Mouse (Mus musculus): ENCODE data around the gene Habp2. TPM values are rescaled to one million over a fixed set of nuclear protein-coding genes. Genes with fewer than 3 reads are reported as not detected.

The Habp2 gene
- polyA plus RNA-seq, 1 experiment from 2014 or later, result not detected

GRCm38 (mm10) chr19:56300835-56301234 lies 13.9 kb downstream of the Habp2 start:
- no peak overlapping the region for H3K27ac ChIP-seq (replicated peaks)
- WGBS, result 76% methylated on average over 11 of the region's 11 CpGs

GRCm38 (mm10) chr19:56316531-56316930 lies 29.6 kb downstream of the Habp2 start:
- Histone ChIP-seq H3K4me3 (no peak overlapping the region), H3K4me2 (replicated peaks) (no peak overlapping the region), H3K27me3 (no peaks in the 10 kb centered on the region), H3K9me3 (no peaks in the 10 kb centered on the region), H3K27ac (replicated peaks) (no peak overlapping the region), H3K9ac (replicated peaks) (no peak overlapping the region), H3K36me3 (no peaks in the 10 kb centered on the region), H3K4me1 (peaks cover 10% of the 10 kb centered on the region; the same call in 1 of the 2 replicates)
- no peak for ATAC-seq (replicated peaks)
- WGBS, result 83% methylated on average over 3 of the region's 3 CpGs

More at GRCm38 (mm10) chr19:56300835-56301234, 13.9 kb downstream of the Habp2 start:
- Histone ChIP-seq H3K4me2 (replicated peaks) (no peak overlapping the region), H3K36me3 (no peaks in the 10 kb centered on the region), H3K4me1 (no peaks in the 10 kb centered on the region), H3K27me3 (no peaks in the 10 kb centered on the region), H3K4me3 (no peak overlapping the region), H3K9ac (replicated peaks) (no peak overlapping the region), H3K9me3 (no peaks in the 10 kb centered on the region)
- no peak for ATAC-seq (replicated peaks)

GRCm38 (mm10) chr19:56319219-56319618 lies 32.3 kb downstream of the Habp2 start:
- H3K36me3 ChIP-seq, result no peaks in the 10 kb centered on the region
- 91% methylated on average over 7 of the region's 7 CpGs for WGBS
- ATAC-seq (replicated peaks), result no peak
- no peaks in the 10 kb centered on the region for H3K27me3 ChIP-seq
- H3K9me3 ChIP-seq, result no peaks in the 10 kb centered on the region
- no peak overlapping the region for H3K4me3 ChIP-seq
- H3K4me2 ChIP-seq (replicated peaks), result no peak overlapping the region
- H3K9ac ChIP-seq (replicated peaks), result no peak overlapping the region
- peaks cover 10% of the 10 kb centered on the region; the same call in 1 of the 2 replicates for H3K4me1 ChIP-seq
- H3K27ac ChIP-seq (replicated peaks), result no peak overlapping the region

GRCm38 (mm10) chr19:56319629-56320028 lies 32.7 kb downstream of the Habp2 start:
- Histone ChIP-seq H3K4me2 (replicated peaks) (no peak overlapping the region), H3K4me1 (peaks cover 10% of the 10 kb centered on the region; the same call in 1 of the 2 replicates), H3K36me3 (no peaks in the 10 kb centered on the region), H3K9me3 (no peaks in the 10 kb centered on the region), H3K9ac (replicated peaks) (no peak overlapping the region), H3K27me3 (no peaks in the 10 kb centered on the region), H3K27ac (replicated peaks) (no peak overlapping the region), H3K4me3 (no peak overlapping the region)
- no peak for ATAC-seq (replicated peaks)
- WGBS, result 94% methylated on average over 6 of the region's 6 CpGs

GRCm38 (mm10) chr19:56320186-56320860 lies 33.4 kb downstream of the Habp2 start:
- Histone ChIP-seq H3K4me3 (no peak overlapping the region), H3K4me2 (replicated peaks) (peak overlapping the region; percentile 10; the same call in 1 of the 2 replicates), H3K4me1 (peaks cover 10% of the 10 kb centered on the region; the same call in 1 of the 2 replicates), H3K9me3 (no peaks in the 10 kb centered on the region), H3K27ac (replicated peaks) (no peak overlapping the region), H3K9ac (replicated peaks) (no peak overlapping the region), H3K36me3 (no peaks in the 10 kb centered on the region), H3K27me3 (no peaks in the 10 kb centered on the region)
- 34% methylated on average over 26 of the region's 26 CpGs for WGBS
- no peak for ATAC-seq (replicated peaks)

- no peak for ATAC-seq (replicated peaks)
- no peak overlapping the region for H3K9ac ChIP-seq (replicated peaks)
- WGBS, result 63% methylated on average over 12 of the region's 12 CpGs
- no peak overlapping the region for H3K4me2 ChIP-seq (replicated peaks)
- no peak overlapping the region for H3K4me3 ChIP-seq
- no peak overlapping the region for H3K27ac ChIP-seq (replicated peaks)
- H3K36me3 ChIP-seq, result no peaks in the 10 kb centered on the region
- no peaks in the 10 kb centered on the region for H3K27me3 ChIP-seq
- peaks cover 18% of the 10 kb centered on the region for H3K4me1 ChIP-seq
- no peaks in the 10 kb centered on the region for H3K9me3 ChIP-seq
Observed at GRCm38 (mm10) chr19:56321303-56321920, 34.5 kb downstream of the Habp2 start.

- Histone ChIP-seq H3K4me3 (no peak overlapping the region), H3K27me3 (no peaks in the 10 kb centered on the region), H3K9ac (replicated peaks) (no peak overlapping the region), H3K27ac (replicated peaks) (no peak overlapping the region), H3K36me3 (no peaks in the 10 kb centered on the region), H3K9me3 (no peaks in the 10 kb centered on the region), H3K4me1 (peaks cover 13% of the 10 kb centered on the region), H3K4me2 (replicated peaks) (no peak overlapping the region)
- WGBS, result 47% methylated on average over 10 of the region's 10 CpGs
- ATAC-seq (replicated peaks), result no peak
Observed at GRCm38 (mm10) chr19:56325676-56326075, 38.7 kb downstream of the Habp2 start.

GRCm38 (mm10) chr19:56326243-56326855 lies 39.4 kb downstream of the Habp2 start:
- Histone ChIP-seq H3K9ac (replicated peaks) (no peak overlapping the region), H3K27me3 (no peaks in the 10 kb centered on the region), H3K4me1 (peaks cover 12% of the 10 kb centered on the region), H3K4me3 (no peak overlapping the region), H3K36me3 (no peaks in the 10 kb centered on the region), H3K27ac (replicated peaks) (0 out of 2 replicates have a peak overlapping the region, but pooled peaks have one; percentile 7), H3K9me3 (no peaks in the 10 kb centered on the region), H3K4me2 (replicated peaks) (peak overlapping the region; percentile 13; the same call in 1 of the 2 replicates)
- WGBS, result 21% methylated on average over 21 of the region's 21 CpGs
- ATAC-seq (replicated peaks), result peak; percentile 61

- no peak for ATAC-seq (replicated peaks)
Observed at GRCm38 (mm10) chr19:56336321-56336720, 49.4 kb downstream of the Habp2 start.

GRCm38 (mm10) chr19:56336826-56337225 lies 49.9 kb downstream of the Habp2 start:
- Histone ChIP-seq H3K9ac (replicated peaks) (no peak overlapping the region), H3K27ac (replicated peaks) (no peak overlapping the region), H3K4me3 (no peak overlapping the region), H3K27me3 (no peaks in the 10 kb centered on the region), H3K9me3 (no peaks in the 10 kb centered on the region), H3K4me2 (replicated peaks) (no peak overlapping the region), H3K4me1 (no peaks in the 10 kb centered on the region), H3K36me3 (no peaks in the 10 kb centered on the region)
- no peak for ATAC-seq (replicated peaks)
- 77% methylated on average over 12 of the region's 12 CpGs for WGBS

More at GRCm38 (mm10) chr19:56336321-56336720, 49.4 kb downstream of the Habp2 start:
- 92% methylated on average over 17 of the region's 17 CpGs for whole genome bisulfite sequencing
- H3K4me2 ChIP-seq (replicated peaks), result no peak overlapping the region
- H3K36me3 ChIP-seq, result no peaks in the 10 kb centered on the region
- H3K9me3 ChIP-seq, result no peaks in the 10 kb centered on the region
- no peak overlapping the region for H3K4me3 ChIP-seq
- H3K27ac ChIP-seq (replicated peaks), result no peak overlapping the region
- H3K27me3 ChIP-seq, result no peaks in the 10 kb centered on the region
- H3K4me1 ChIP-seq, result no peaks in the 10 kb centered on the region
- no peak overlapping the region for H3K9ac ChIP-seq (replicated peaks)

GRCm38 (mm10) chr19:56342006-56342405 lies 55.1 kb downstream of the Habp2 start:
- Histone ChIP-seq H3K4me3 (no peak overlapping the region), H3K27ac (replicated peaks) (no peak overlapping the region), H3K4me2 (replicated peaks) (no peak overlapping the region), H3K9me3 (no peaks in the 10 kb centered on the region), H3K27me3 (no peaks in the 10 kb centered on the region), H3K36me3 (no peaks in the 10 kb centered on the region), H3K4me1 (peaks cover 23% of the 10 kb centered on the region), H3K9ac (replicated peaks) (no peak overlapping the region)
- 58% methylated on average over 8 of the region's 8 CpGs for WGBS
- ATAC-seq (replicated peaks), result no peak

- Histone ChIP-seq H3K36me3 (no peaks in the 10 kb centered on the region), H3K9ac (replicated peaks) (no peak overlapping the region), H3K4me2 (replicated peaks) (peak overlapping the region; percentile 30), H3K9me3 (no peaks in the 10 kb centered on the region), H3K27ac (replicated peaks) (no peak overlapping the region), H3K4me3 (peak overlapping the region; percentile 18; the same call in 1 of the 2 replicates), H3K4me1 (peaks cover 24% of the 10 kb centered on the region), H3K27me3 (no peaks in the 10 kb centered on the region)
- ATAC-seq (replicated peaks), result peak; percentile 54; the same call in 1 of the 2 replicates
- WGBS, result 6% methylated on average over 26 of the region's 26 CpGs
Observed at GRCm38 (mm10) chr19:56343869-56344563, 57.1 kb downstream of the Habp2 start.
